Mouse (Mus musculus): ENCODE measurements around the gene Rsrc1. TPM values are rescaled to one million over a fixed set of nuclear protein-coding genes. Genes with fewer than 3 reads are reported as not detected.

Rsrc1 gene
- polyA plus RNA-seq, 2 experiments = 3.1 to 8.7 TPM

- H3K36me3 ChIP-seq (replicated peaks; ENCODE audit: control insufficient read depth, insufficient read depth, low read depth) = no peaks in the 10 kb centered on the region
- 49% methylated on average over 4 of the region's 4 CpGs for WGBS (ENCODE audit: insufficient replicate concordance)
- TF ChIP-seq CTCF (IDR thresholded peaks at IDR 0.05; ENCODE audit: low read depth) (no peak), EP300 (IDR thresholded peaks at IDR 0.05; ENCODE audit: low read depth) (no peak)
- ATAC-seq (ENCODE audit: insufficient read depth) (no peak), DNase-seq (ENCODE audit: low read depth in 3 of 3, low spot score in 3 of 3) (no peak)
- no peak overlapping the region for H3K9ac ChIP-seq (replicated peaks)
- no peaks in the 10 kb centered on the region for H3K27me3 ChIP-seq (ENCODE audit: control insufficient read depth, insufficient read depth, low read length)
- H3K27ac ChIP-seq = no peak overlapping the region
- no peaks in the 10 kb centered on the region for H3K4me1 ChIP-seq (replicated peaks; ENCODE audit: control insufficient read depth in 2 of 2, insufficient read depth in 2 of 2, low read length in 1 of 2)
- H3K4me2 ChIP-seq (ENCODE audit: low read depth) = no peak overlapping the region
- no peaks in the 10 kb centered on the region for H3K9me3 ChIP-seq (ENCODE audit: control insufficient read depth, low read length)
- H3K4me3 ChIP-seq (ENCODE audit: insufficient read depth in 1 of 2, low read depth in 2 of 2, low read length in 2 of 2) = no peak overlapping the region
These were observed 385.1 kb downstream of the Rsrc1 start for GRCm38 (mm10) chr3:67366087-67366892.

- Histone ChIP-seq H3K36me3 (replicated peaks; ENCODE audit: control insufficient read depth, insufficient read depth, low read depth) (no peaks in the 10 kb centered on the region), H3K4me2 (ENCODE audit: low read depth) (no peak overlapping the region), H3K4me3 (ENCODE audit: insufficient read depth in 1 of 2, low read depth in 2 of 2, low read length in 2 of 2) (no peak overlapping the region), H3K4me1 (replicated peaks; ENCODE audit: control insufficient read depth in 2 of 2, insufficient read depth in 2 of 2, low read length in 1 of 2) (no peaks in the 10 kb centered on the region), H3K27me3 (ENCODE audit: control insufficient read depth, insufficient read depth, low read length) (no peaks in the 10 kb centered on the region), H3K27ac (no peak overlapping the region), H3K9ac (replicated peaks) (no peak overlapping the region), H3K9me3 (ENCODE audit: control insufficient read depth, low read length) (no peaks in the 10 kb centered on the region)
- no peak for DNase-seq (ENCODE audit: low read depth in 3 of 3, low spot score in 3 of 3)
- TF ChIP-seq CTCF (IDR thresholded peaks at IDR 0.05; ENCODE audit: low read depth) = no peak
- TF ChIP-seq EP300 (IDR thresholded peaks at IDR 0.05; ENCODE audit: low read depth) = no peak
- ATAC-seq (ENCODE audit: insufficient read depth) = no peak
- WGBS (ENCODE audit: insufficient replicate concordance) = 67% methylated on average over 6 of the region's 6 CpGs
These were observed 386.3 kb downstream of the Rsrc1 start for GRCm38 (mm10) chr3:67367481-67367880.

GRCm38 (mm10) chr3:67369407-67370079 lies 388.4 kb downstream of the Rsrc1 start:
- Histone ChIP-seq H3K9ac (replicated peaks) (no peak overlapping the region), H3K4me2 (ENCODE audit: low read depth) (no peak overlapping the region), H3K9me3 (ENCODE audit: control insufficient read depth, low read length) (no peaks in the 10 kb centered on the region), H3K36me3 (replicated peaks; ENCODE audit: control insufficient read depth, insufficient read depth, low read depth) (no peaks in the 10 kb centered on the region), H3K27me3 (ENCODE audit: control insufficient read depth, insufficient read depth, low read length) (no peaks in the 10 kb centered on the region), H3K27ac (no peak overlapping the region), H3K4me1 (replicated peaks; ENCODE audit: control insufficient read depth in 2 of 2, insufficient read depth in 2 of 2, low read length in 1 of 2) (peaks cover 0 to 6% of the 10 kb centered on the region in 2 experiments; a peak in 1 of 4 replicates), H3K4me3 (ENCODE audit: insufficient read depth in 1 of 2, low read depth in 2 of 2, low read length in 2 of 2) (no peak overlapping the region)
- WGBS (ENCODE audit: insufficient replicate concordance) = 57% methylated on average over 5 of the region's 5 CpGs
- ATAC-seq (ENCODE audit: insufficient read depth) (no peak), DNase-seq (ENCODE audit: low read depth in 3 of 3, low spot score in 3 of 3) (no peak)
- TF ChIP-seq EP300 (IDR thresholded peaks at IDR 0.05; ENCODE audit: low read depth) (no peak), CTCF (IDR thresholded peaks at IDR 0.05; ENCODE audit: low read depth) (no peak)

GRCm38 (mm10) chr3:67372194-67372593 lies 391.0 kb downstream of the Rsrc1 start:
- Histone ChIP-seq H3K27ac (no peak overlapping the region), H3K4me2 (ENCODE audit: low read depth) (no peak overlapping the region), H3K4me3 (ENCODE audit: insufficient read depth in 1 of 2, low read depth in 2 of 2, low read length in 2 of 2) (no peak overlapping the region), H3K4me1 (replicated peaks; ENCODE audit: control insufficient read depth in 2 of 2, insufficient read depth in 2 of 2, low read length in 1 of 2) (peaks cover 0 to 6% of the 10 kb centered on the region in 2 experiments; a peak in 1 of 4 replicates), H3K9me3 (ENCODE audit: control insufficient read depth, low read length) (no peaks in the 10 kb centered on the region), H3K36me3 (replicated peaks; ENCODE audit: control insufficient read depth, insufficient read depth, low read depth) (no peaks in the 10 kb centered on the region), H3K27me3 (ENCODE audit: control insufficient read depth, insufficient read depth, low read length) (no peaks in the 10 kb centered on the region), H3K9ac (replicated peaks) (no peak overlapping the region)
- TF ChIP-seq EP300 (IDR thresholded peaks at IDR 0.05; ENCODE audit: low read depth) (no peak), CTCF (IDR thresholded peaks at IDR 0.05; ENCODE audit: low read depth) (no peak)
- 50% methylated on average over 4 of the region's 4 CpGs for WGBS (ENCODE audit: insufficient replicate concordance)
- ATAC-seq (ENCODE audit: insufficient read depth) (no peak), DNase-seq (ENCODE audit: low read depth in 3 of 3, low spot score in 3 of 3) (no peak)

- Histone ChIP-seq H3K27ac (no peak overlapping the region), H3K27me3 (ENCODE audit: control insufficient read depth, insufficient read depth, low read length) (no peaks in the 10 kb centered on the region), H3K4me2 (ENCODE audit: low read depth) (no peak overlapping the region), H3K9me3 (ENCODE audit: control insufficient read depth, low read length) (no peaks in the 10 kb centered on the region), H3K36me3 (replicated peaks; ENCODE audit: control insufficient read depth, insufficient read depth, low read depth) (no peaks in the 10 kb centered on the region), H3K9ac (replicated peaks) (no peak overlapping the region), H3K4me3 (ENCODE audit: insufficient read depth in 1 of 2, low read depth in 2 of 2, low read length in 2 of 2) (no peak overlapping the region), H3K4me1 (replicated peaks; ENCODE audit: control insufficient read depth in 2 of 2, insufficient read depth in 2 of 2, low read length in 1 of 2) (peaks cover 0 to 6% of the 10 kb centered on the region in 2 experiments; a peak in 1 of 4 replicates)
- TF ChIP-seq CTCF (IDR thresholded peaks at IDR 0.05; ENCODE audit: low read depth) (no peak), EP300 (IDR thresholded peaks at IDR 0.05; ENCODE audit: low read depth) (no peak)
- DNase-seq (ENCODE audit: low read depth in 3 of 3, low spot score in 3 of 3) (no peak), ATAC-seq (ENCODE audit: insufficient read depth) (no peak)
- WGBS (ENCODE audit: insufficient replicate concordance) = 40% methylated on average over 5 of the region's 5 CpGs
These were observed 391.6 kb downstream of the Rsrc1 start for GRCm38 (mm10) chr3:67372781-67373180.

Data from liver, embryonic 14.5 days (tissue).